Mouse (Mus musculus): ENCODE data around the gene Clstn1. TPM values are rescaled to one million over a fixed set of nuclear protein-coding genes. Genes with fewer than 3 reads are reported as not detected.
"Not testable (repeated sequence)": the region's sequence is repeated elsewhere in the genome, so short reads cannot be mapped to it uniquely, and the experiment has no call there.

Gene Clstn1
- polyA plus RNA-seq, 1 experiment: 145 TPM

GRCm38 (mm10) chr4:149604518-149604917 lies 18.2 kb downstream of the Clstn1 start:
- no peak for TF ChIP-seq POLR2A (IDR thresholded peaks at IDR 0.05; ENCODE audit: borderline replicate concordance, extremely low read depth, insufficient read depth, insufficient read length, poor library complexity, severe bottlenecking)
- no peak for TF ChIP-seq CTCF (IDR thresholded peaks at IDR 0.05; ENCODE audit: borderline replicate concordance, extremely low read depth, insufficient read depth, insufficient read length)
- no peak for DNase-seq (ENCODE audit: low read depth)

GRCm38 (mm10) chr4:149606056-149606455 lies 19.8 kb downstream of the Clstn1 start:
- no peak for DNase-seq (ENCODE audit: low read depth)
- TF ChIP-seq CTCF (IDR thresholded peaks at IDR 0.05; ENCODE audit: borderline replicate concordance, extremely low read depth, insufficient read depth, insufficient read length) (no peak), POLR2A (IDR thresholded peaks at IDR 0.05; ENCODE audit: borderline replicate concordance, extremely low read depth, insufficient read depth, insufficient read length, poor library complexity, severe bottlenecking) (no peak)

DNA sequence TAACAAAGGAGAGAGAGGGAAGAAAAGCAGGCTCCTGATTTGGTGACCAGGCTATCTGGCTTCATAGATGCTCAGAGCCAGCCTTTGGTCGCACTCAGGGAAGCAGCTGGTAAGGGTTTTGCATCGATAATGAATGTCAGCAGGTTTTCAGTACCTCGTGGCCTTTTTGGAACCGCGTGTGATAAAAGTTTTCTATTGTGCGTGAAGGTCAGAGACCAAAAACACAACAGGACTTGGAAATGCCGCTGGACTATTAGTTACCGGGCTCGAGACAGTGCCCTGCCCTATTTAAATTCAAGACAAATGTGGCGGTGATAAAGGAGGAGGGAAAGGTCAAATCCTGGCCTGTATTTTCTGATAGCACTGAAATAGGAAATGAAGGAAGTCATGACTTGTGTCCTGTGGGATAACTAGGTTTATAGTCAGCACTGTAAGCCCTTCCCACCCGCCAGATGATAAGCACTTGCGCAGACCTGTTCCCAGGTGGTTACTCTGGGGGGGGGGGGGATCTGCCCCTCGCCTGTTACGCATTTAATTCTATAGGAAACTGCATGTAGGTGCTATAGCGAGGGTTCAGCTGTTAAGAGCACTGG lies 20.6 kb downstream of the Clstn1 start:
- no peak for DNase-seq (ENCODE audit: low read depth)
- TF ChIP-seq CTCF (IDR thresholded peaks at IDR 0.05; ENCODE audit: borderline replicate concordance, extremely low read depth, insufficient read depth, insufficient read length) (no peak), POLR2A (IDR thresholded peaks at IDR 0.05; ENCODE audit: borderline replicate concordance, extremely low read depth, insufficient read depth, insufficient read length, poor library complexity, severe bottlenecking) (no peak)

- no peak for TF ChIP-seq CTCF (IDR thresholded peaks at IDR 0.05; ENCODE audit: borderline replicate concordance, extremely low read depth, insufficient read depth, insufficient read length)
- no peak for TF ChIP-seq POLR2A (IDR thresholded peaks at IDR 0.05; ENCODE audit: borderline replicate concordance, extremely low read depth, insufficient read depth, insufficient read length, poor library complexity, severe bottlenecking)
- DNase-seq (ENCODE audit: low read depth): peak; percentile 56
These were observed 21.5 kb downstream of the Clstn1 start for GRCm38 (mm10) chr4:149607591-149608308.

DNA sequence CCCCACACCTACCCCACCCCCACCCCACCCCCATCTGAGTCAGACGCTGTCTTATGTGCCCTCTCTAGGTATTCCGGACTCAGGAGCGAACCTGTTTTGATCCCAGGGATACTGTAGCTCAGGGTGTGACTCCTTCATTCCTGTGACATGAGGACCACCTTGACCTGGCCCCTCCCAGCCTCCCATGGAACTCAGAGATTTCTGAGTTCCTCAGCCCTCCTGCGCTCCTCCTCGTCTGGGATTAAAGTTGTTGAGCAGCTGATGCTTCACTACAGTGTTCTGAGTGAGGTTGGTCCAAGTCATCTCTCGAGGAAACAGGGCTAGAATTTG lies 22.0 kb downstream of the Clstn1 start:
- TF ChIP-seq CTCF (IDR thresholded peaks at IDR 0.05; ENCODE audit: borderline replicate concordance, extremely low read depth, insufficient read depth, insufficient read length) (no peak), POLR2A (IDR thresholded peaks at IDR 0.05; ENCODE audit: borderline replicate concordance, extremely low read depth, insufficient read depth, insufficient read length, poor library complexity, severe bottlenecking) (no peak)
- no peak for DNase-seq (ENCODE audit: low read depth)

- DNase-seq (ENCODE audit: low read depth): peak; percentile 82
- TF ChIP-seq POLR2A (IDR thresholded peaks at IDR 0.05; ENCODE audit: borderline replicate concordance, extremely low read depth, insufficient read depth, insufficient read length, poor library complexity, severe bottlenecking): no peak
- TF ChIP-seq CTCF (IDR thresholded peaks at IDR 0.05; ENCODE audit: borderline replicate concordance, extremely low read depth, insufficient read depth, insufficient read length): no peak
These were observed 23.2 kb downstream of the Clstn1 start for GRCm38 (mm10) chr4:149609256-149610025.

GRCm38 (mm10) chr4:149611376-149612044 lies 25.2 kb downstream of the Clstn1 start:
- DNase-seq (ENCODE audit: low read depth): peak; percentile 74
- TF ChIP-seq CTCF (IDR thresholded peaks at IDR 0.05; ENCODE audit: borderline replicate concordance, extremely low read depth, insufficient read depth, insufficient read length) (peak; percentile 83; the same call in 1 of the 2 replicates), POLR2A (IDR thresholded peaks at IDR 0.05; ENCODE audit: borderline replicate concordance, extremely low read depth, insufficient read depth, insufficient read length, poor library complexity, severe bottlenecking) (no peak)

GRCm38 (mm10) chr4:149613497-149613896 lies 27.2 kb downstream of the Clstn1 start:
- not testable (repeated sequence) for DNase-seq (ENCODE audit: low read depth)

GRCm38 (mm10) chr4:149614869-149615268 lies 28.6 kb downstream of the Clstn1 start:
- TF ChIP-seq POLR2A (IDR thresholded peaks at IDR 0.05; ENCODE audit: borderline replicate concordance, extremely low read depth, insufficient read depth, insufficient read length, poor library complexity, severe bottlenecking): no peak
- TF ChIP-seq CTCF (IDR thresholded peaks at IDR 0.05; ENCODE audit: borderline replicate concordance, extremely low read depth, insufficient read depth, insufficient read length): peak; percentile 26; the same call in 1 of the 2 replicates
- DNase-seq (ENCODE audit: low read depth): no peak

DNA sequence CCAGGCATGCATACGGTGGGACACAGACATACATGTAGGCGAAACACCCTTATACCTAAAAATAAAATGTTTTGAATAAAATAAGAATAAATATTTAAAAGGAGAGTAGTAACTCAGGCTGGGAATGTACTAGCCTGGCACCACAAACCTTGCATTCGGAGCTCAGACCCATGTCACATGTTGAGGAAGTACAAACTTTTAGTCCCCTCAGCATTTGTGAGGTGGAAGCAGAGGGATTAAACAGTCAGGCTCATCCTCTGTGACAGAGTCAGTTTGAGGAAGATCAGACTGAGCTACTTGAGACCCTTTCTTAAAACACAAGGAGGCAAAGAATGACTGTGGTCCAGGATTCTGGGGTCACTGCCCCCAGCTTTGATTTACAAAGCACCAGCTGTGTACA lies 30.7 kb downstream of the Clstn1 start:
- not testable (repeated sequence) for DNase-seq (ENCODE audit: low read depth)

- no peak for TF ChIP-seq CTCF (IDR thresholded peaks at IDR 0.05; ENCODE audit: borderline replicate concordance, extremely low read depth, insufficient read depth, insufficient read length)
- DNase-seq (ENCODE audit: low read depth): no peak
These were observed 33.7 kb downstream of the Clstn1 start for GRCm38 (mm10) chr4:149619988-149620387.

DNA sequence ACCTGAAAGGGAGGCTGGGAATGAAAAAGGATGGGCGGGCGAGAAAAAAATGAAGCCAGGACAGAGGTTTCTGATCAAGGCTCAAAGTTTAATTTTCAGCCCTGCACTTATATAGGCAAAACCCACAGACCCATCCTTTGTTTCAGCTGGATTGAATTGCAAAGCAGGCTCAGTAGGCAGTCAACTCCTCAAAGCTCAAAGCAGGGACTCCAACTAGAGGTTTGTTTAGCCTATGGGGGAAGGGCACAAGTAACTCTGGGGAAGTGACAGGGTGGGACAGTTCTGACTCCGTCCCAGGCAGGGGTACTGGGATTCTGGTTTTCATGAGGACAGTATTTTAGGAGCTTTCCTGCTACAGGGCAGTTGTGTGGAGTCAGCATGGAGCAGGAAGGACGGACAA lies 35.0 kb downstream of the Clstn1 start:
- TF ChIP-seq CTCF (IDR thresholded peaks at IDR 0.05; ENCODE audit: borderline replicate concordance, extremely low read depth, insufficient read depth, insufficient read length): no peak
- TF ChIP-seq POLR2A (IDR thresholded peaks at IDR 0.05; ENCODE audit: borderline replicate concordance, extremely low read depth, insufficient read depth, insufficient read length, poor library complexity, severe bottlenecking): no peak
- DNase-seq (ENCODE audit: low read depth): no peak

All from brain, embryonic 14.5 days (tissue).